Mouse (Mus musculus) heart, embryonic 14.5 days (tissue): ENCODE results near the gene Cobl. TPM values are rescaled to one million over a fixed set of nuclear protein-coding genes. Genes with fewer than 3 reads are reported as not detected.

Experiments
- ATAC-seq: fragments of 200-750 bp; cut with Nextera tagmentation; 2 replicates; pipeline ENCODE4 v1.8.0; 2017; ENCODE audit warnings: low read depth, moderate TSS enrichment; ENCODE audit not compliant: insufficient number of reproducible peaks, insufficient read depth, low FRiP score
- H3K27ac ChIP-seq, 2 experiments: fragments of 200-500 bp in 1 of 2; fragments of 300-500 bp in 1 of 2; sonication (generic) in 1 of 2; replicated peaks in 1 of 2; 2 replicates each; pipeline ENCODE4 v1.5.1; 2012 to 2014; ENCODE audit warnings: low read depth in 2 of 2, low read length in 2 of 2, control low read depth in 1 of 2, mild to moderate bottlenecking in 1 of 2, mixed read lengths in 1 of 2; ENCODE audit not compliant: control insufficient read depth in 1 of 2, insufficient read depth in 1 of 2
- H3K27me3 ChIP-seq: fragments of 300-500 bp; sonication (generic); 2 replicates; pipeline ENCODE4 v1.6.1; 2014; ENCODE audit warnings: mild to moderate bottlenecking, low read length, control low read depth; ENCODE audit not compliant: control insufficient read depth, insufficient read depth
- H3K36me3 ChIP-seq: fragments of 300-500 bp; sonication (generic); 2 replicates; pipeline ENCODE4 v1.6.1; 2014; ENCODE audit warnings: mild to moderate bottlenecking, control low read depth, low read length, mixed read lengths; ENCODE audit not compliant: control insufficient read depth, insufficient read depth
- H3K4me1 ChIP-seq, 2 experiments: fragments of 200-500 bp in 1 of 2; fragments of 300-500 bp in 1 of 2; sonication (generic) in 1 of 2; 2 replicates each; pipeline ENCODE4 v1.6.1; 2012 to 2014; ENCODE audit warnings: low read length in 2 of 2, control low read depth in 1 of 2, mixed read lengths in 1 of 2; ENCODE audit not compliant: control insufficient read depth in 2 of 2, insufficient read depth in 2 of 2
- H3K4me2 ChIP-seq: fragments of 300-500 bp; sonication (generic); 2 replicates; pipeline ENCODE4 v1.6.1; 2014; ENCODE audit warnings: mild to moderate bottlenecking, low read length
- H3K4me3 ChIP-seq, 2 experiments: fragments of 200-500 bp in 1 of 2; fragments of 300-500 bp in 1 of 2; sonication (generic) in 1 of 2; 2 replicates each; pipeline ENCODE4 v1.5.1; 2012 to 2014; ENCODE audit warnings: low read length in 2 of 2, mild to moderate bottlenecking in 2 of 2, control low read depth in 1 of 2, low read depth in 1 of 2, moderate library complexity in 1 of 2; ENCODE audit not compliant: control insufficient read depth in 1 of 2, insufficient read depth in 1 of 2
- H3K9ac ChIP-seq: fragments of 300-500 bp; sonication (generic); 2 replicates; pipeline ENCODE4 v1.6.1; 2014; ENCODE audit warnings: mild to moderate bottlenecking, low read length
- H3K9me3 ChIP-seq: fragments of 300-500 bp; sonication (generic); 2 replicates; pipeline ENCODE4 v1.6.1; 2016; ENCODE audit warnings: low read length, control low read depth; ENCODE audit not compliant: control insufficient read depth
- WGBS: fragments of 180-500 bp; shearing (Covaris S2); extraction: QIAGEN DNeasy Blood & Tissue Kit; methylation state at CpG from one replicate; pipeline ENCODE4 v1.1.7; 2014; 5-methylcytosine and 5-hydroxymethylcytosine counted together
- polyA plus RNA-seq: library from polyadenylated mRNA; unstranded; fragments of >200 nt; fragmentation: Nextera tagmentation; extraction: Ambion mirVana; gene quantifications from 2 replicates; pipeline ENCODE4 v1.2.1, GENCODE M21; 2014

Gene Cobl
- polyA plus RNA-seq, 1 experiment from 2014 or later: 46.4 TPM

DNA sequence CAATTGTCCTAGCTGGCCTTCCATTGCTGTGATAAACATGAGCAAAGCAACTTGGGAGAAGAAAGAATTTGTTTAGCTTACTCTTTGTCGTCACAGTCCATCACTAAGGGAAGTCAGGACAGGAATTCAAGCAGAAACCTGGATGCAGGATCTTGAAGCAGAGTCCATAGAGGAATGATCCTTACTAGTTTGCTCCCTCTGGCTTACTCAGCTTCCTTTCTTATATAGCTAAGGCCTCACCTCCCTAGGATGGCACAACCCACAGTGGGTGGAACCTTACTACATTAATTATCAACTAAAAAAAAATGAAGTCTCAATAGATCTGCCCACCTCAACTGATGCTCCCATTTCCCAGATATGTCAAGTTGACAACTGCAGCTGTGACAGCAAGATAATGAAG lies 52.8 kb downstream of the Cobl start:
- WGBS: 70% methylated on average over 1 of the region's 1 CpGs
- no peak overlapping the region for H3K27ac ChIP-seq
- no peak for ATAC-seq
- no peaks in the 10 kb centered on the region for H3K27me3 ChIP-seq
- no peak overlapping the region for H3K4me3 ChIP-seq
- no peak overlapping the region for H3K9ac ChIP-seq
- H3K4me1 ChIP-seq: peaks cover 2 to 7% of the 10 kb centered on the region in 2 experiments; a peak in 3 of 4 replicates
- H3K9me3 ChIP-seq: no peaks in the 10 kb centered on the region
- H3K4me2 ChIP-seq: no peak overlapping the region
- H3K36me3 ChIP-seq: no peaks in the 10 kb centered on the region

DNA sequence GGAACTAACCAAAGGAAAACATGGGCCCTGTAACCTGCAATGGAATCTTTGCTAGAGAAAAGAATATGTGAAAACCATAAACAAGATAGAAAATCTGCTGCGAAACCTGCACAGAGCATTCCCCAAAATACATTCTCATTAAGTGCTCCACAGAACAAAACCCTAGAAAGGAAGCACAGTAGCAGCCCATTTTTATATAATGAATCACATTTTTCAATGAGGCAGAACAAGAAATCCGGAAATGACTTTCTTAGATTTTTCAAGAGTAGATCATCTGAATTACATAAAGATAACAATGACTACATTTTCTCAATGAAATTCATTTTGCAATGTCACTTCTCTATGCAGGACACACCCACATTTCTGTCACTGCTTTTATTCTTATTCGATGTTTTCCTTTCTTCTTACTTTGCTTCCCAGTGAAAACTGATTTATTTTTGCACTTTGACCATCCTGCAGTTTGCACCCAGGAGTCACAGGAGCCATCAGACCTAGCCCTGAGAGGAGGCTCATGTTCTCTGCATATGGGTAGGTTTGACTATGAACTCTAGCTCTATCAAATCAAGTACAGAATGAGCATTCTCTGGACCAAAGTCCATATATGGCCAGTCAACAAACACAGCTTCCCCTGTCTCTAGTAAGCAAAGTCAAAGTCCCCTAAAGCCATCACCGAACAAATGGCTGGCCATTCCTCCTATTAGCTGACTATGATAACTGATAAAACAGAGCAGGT lies 53.5 kb downstream of the Cobl start:
- ATAC-seq: no peak
- no peaks in the 10 kb centered on the region for H3K36me3 ChIP-seq
- peaks cover 2 to 5% of the 10 kb centered on the region in 2 experiments; a peak in 3 of 4 replicates for H3K4me1 ChIP-seq
- no peaks in the 10 kb centered on the region for H3K9me3 ChIP-seq
- H3K27me3 ChIP-seq: no peaks in the 10 kb centered on the region
- H3K27ac ChIP-seq: no peak overlapping the region
- H3K4me3 ChIP-seq: no peak overlapping the region
- 88% methylated on average over 4 of the region's 4 CpGs for WGBS
- no peak overlapping the region for H3K9ac ChIP-seq
- no peak overlapping the region for H3K4me2 ChIP-seq

DNA sequence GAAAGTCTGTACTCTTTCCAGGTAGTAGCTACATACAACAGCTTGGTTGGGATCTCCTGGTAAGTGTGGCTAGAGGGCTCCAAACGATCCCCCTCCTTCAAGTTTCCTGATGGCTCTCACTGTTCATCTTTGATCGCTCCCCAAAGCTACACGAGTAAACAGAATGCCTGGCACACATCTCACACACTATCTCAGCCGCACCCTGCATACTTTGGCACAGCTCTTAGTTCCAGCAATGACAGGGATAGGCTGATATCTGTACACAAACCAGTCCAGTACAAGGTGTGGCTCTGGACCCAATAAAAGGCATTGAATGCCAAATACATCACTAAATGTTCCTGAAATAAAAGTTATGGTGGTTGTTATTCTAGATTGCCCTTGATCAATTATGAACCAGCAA lies 55.3 kb downstream of the Cobl start:
- no peaks in the 10 kb centered on the region for H3K27me3 ChIP-seq
- H3K4me2 ChIP-seq: no peak overlapping the region
- H3K27ac ChIP-seq: no peak overlapping the region
- no peak overlapping the region for H3K4me3 ChIP-seq
- H3K9me3 ChIP-seq: no peaks in the 10 kb centered on the region
- no peaks in the 10 kb centered on the region for H3K36me3 ChIP-seq
- ATAC-seq: no peak
- no peak overlapping the region for H3K9ac ChIP-seq
- 39% methylated on average over 4 of the region's 4 CpGs for WGBS
- peaks cover 2 to 5% of the 10 kb centered on the region in 2 experiments; a peak in 3 of 4 replicates for H3K4me1 ChIP-seq

DNA sequence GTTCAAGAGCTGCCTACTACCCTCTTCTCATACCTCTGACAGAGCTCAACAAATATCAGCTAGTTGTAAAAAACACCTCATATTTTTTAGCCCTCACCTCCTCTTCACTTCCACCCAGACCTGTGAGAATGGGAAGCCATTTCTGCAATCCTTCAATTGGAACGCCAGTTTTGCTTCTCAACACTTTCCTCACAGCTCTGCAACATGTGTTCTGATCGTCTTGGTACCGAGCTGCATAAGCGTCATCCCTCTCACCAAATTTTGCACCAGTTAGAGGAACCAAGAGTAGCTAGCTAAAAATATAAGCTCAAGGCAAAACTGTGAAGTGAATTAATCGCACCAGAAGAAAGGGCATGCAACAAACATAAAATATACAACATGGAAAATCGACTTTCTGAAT lies 56.9 kb downstream of the Cobl start:
- 77% methylated on average over 6 of the region's 6 CpGs for WGBS
- H3K9ac ChIP-seq: no peak overlapping the region
- H3K9me3 ChIP-seq: no peaks in the 10 kb centered on the region
- no peak overlapping the region for H3K4me2 ChIP-seq
- ATAC-seq: no peak
- H3K36me3 ChIP-seq: no peaks in the 10 kb centered on the region
- H3K4me1 ChIP-seq: peaks cover 2 to 8% of the 10 kb centered on the region in 2 experiments; a peak in 3 of 4 replicates
- no peak overlapping the region for H3K27ac ChIP-seq
- no peak overlapping the region for H3K4me3 ChIP-seq
- no peaks in the 10 kb centered on the region for H3K27me3 ChIP-seq

DNA sequence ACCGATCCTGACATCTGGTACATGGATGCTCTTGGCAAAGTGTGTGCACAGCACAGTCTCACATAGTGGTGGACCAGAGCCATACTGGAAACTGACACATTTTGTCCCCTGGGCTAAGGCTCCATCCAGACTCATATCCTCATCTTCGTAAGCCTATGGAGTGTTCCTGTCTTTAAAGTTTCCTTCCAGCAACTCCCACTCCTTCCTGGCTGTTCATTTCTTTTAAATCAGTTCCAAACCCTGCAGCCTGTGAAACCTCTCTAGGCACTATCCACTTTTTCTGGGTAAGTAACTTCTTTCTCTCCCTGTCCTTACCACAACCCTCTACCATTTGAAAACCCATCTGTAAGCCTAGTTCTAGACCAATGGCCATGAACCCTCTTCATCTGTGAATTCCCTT lies 64.9 kb downstream of the Cobl start:
- Histone ChIP-seq H3K4me3 (no peak overlapping the region), H3K27ac (no peak overlapping the region), H3K27me3 (no peaks in the 10 kb centered on the region), H3K9ac (no peak overlapping the region), H3K4me1 (peaks cover 9 to 17% of the 10 kb centered on the region in 2 experiments), H3K4me2 (no peak overlapping the region), H3K36me3 (no peaks in the 10 kb centered on the region), H3K9me3 (no peaks in the 10 kb centered on the region)
- no peak for ATAC-seq
- 79% methylated on average over 2 of the region's 2 CpGs for WGBS

DNA sequence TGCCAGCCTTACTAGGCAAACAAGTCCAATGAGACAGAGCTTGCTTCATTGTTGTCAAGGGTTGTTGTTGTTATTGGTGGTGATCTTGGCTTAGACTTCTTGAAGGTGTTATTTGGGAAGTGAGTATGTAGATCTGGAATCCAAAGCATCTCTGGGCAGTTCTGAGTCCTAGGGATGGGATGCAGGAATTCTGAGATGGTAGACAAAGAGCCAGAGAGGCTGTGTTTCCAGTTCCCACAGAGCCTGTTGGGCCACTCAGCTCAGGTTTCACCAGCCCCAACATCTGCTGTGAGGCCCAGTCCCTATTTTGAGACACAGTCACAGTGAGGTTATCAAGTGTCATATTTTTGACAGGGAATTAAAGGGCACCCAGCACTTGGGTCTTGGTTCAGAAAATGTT lies 68.6 kb downstream of the Cobl start:
- Histone ChIP-seq H3K36me3 (no peaks in the 10 kb centered on the region), H3K27me3 (no peaks in the 10 kb centered on the region), H3K27ac (peak overlapping the region in 1 of 2 experiments; percentile 45; a peak in 1 of 4 replicates), H3K9ac (no peak overlapping the region), H3K4me3 (no peak overlapping the region), H3K9me3 (no peaks in the 10 kb centered on the region), H3K4me1 (peaks cover 17 to 26% of the 10 kb centered on the region in 2 experiments), H3K4me2 (peak overlapping the region; percentile 4; the same call in 1 of the 2 replicates)
- no peak for ATAC-seq

DNA sequence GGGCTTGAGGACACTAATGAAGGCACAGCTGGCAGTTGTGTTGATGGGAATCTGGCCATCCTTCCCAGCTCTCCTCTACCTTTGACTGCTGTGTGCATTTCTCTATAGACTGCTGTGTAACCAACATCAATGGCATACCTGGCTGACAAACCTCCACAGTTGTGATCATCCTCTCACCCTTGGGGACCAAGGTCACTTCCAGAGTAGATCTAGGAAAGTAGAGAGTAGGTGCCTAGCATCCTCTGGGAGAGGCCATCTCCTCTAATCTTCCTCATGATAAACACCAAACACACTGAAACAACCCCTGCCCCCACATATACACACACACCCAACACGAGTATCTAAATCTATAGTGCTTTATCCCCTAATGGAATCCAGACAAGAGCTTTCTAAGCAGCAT lies 70.1 kb downstream of the Cobl start:
- 30% methylated on average over 1 of the region's 1 CpGs for WGBS
- Histone ChIP-seq H3K4me1 (peaks cover 17 to 26% of the 10 kb centered on the region in 2 experiments), H3K9ac (no peak overlapping the region), H3K27me3 (no peaks in the 10 kb centered on the region), H3K9me3 (no peaks in the 10 kb centered on the region), H3K36me3 (no peaks in the 10 kb centered on the region), H3K4me3 (no peak overlapping the region), H3K27ac (peak overlapping the region; percentile 50 to 71), H3K4me2 (no peak overlapping the region)
- no peak for ATAC-seq

DNA sequence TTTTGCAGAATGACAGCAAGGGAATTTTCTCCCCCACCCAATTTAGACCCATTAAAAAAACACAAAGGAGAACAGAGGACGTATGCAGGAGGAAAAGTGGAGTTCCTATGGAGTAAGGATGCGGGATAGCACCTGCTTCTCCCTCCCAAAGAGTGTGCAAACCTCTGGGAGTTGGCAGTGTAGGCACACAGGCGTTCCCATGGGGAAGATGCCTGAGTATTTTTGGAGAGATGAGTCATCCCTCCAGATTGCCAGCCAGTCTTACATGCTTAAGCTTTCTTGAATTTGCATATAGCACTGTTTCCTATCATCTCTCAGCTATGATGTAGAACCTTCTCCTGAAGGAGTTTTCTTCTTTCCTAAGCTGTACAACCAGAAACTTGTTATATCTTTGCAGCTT lies 70.6 kb downstream of the Cobl start:
- Histone ChIP-seq H3K4me3 (no peak overlapping the region), H3K27ac (peak overlapping the region; percentile 67 to 71), H3K4me1 (peaks cover 17 to 26% of the 10 kb centered on the region in 2 experiments), H3K36me3 (no peaks in the 10 kb centered on the region), H3K4me2 (no peak overlapping the region), H3K9me3 (no peaks in the 10 kb centered on the region), H3K9ac (no peak overlapping the region), H3K27me3 (no peaks in the 10 kb centered on the region)
- 28% methylated on average over 3 of the region's 3 CpGs for WGBS
- ATAC-seq: peak; percentile 66; the same call in 1 of the 2 replicates
